Mouse (Mus musculus) G1E (cell line): ENCODE measurements around the gene Slc48a1.

ENCODE experiments used
- CTCF ChIP-seq: IDR thresholded peaks from 2 replicates; pipeline ENCODE4 v1.5.1; 2012; ENCODE audit warnings: low read depth, low read length, inconsistent platforms, mixed read lengths
- GATA1 ChIP-seq: IDR thresholded peaks from 2 replicates; pipeline ENCODE4 v1.6.1; 2012; ENCODE audit warnings: borderline replicate concordance, low read length, inconsistent platforms, mixed read lengths
- POLR2AphosphoS5 ChIP-seq: IDR thresholded peaks from 2 replicates; pipeline ENCODE4 v1.6.1; 2012; ENCODE audit warnings: low read depth, low read length, inconsistent platforms; ENCODE audit not compliant: insufficient replicate concordance
- TAL1 ChIP-seq: conservative IDR thresholded peaks from 2 replicates; pipeline ENCODE4 v1.6.1; 2012; ENCODE audit warnings: low read depth, low read length, inconsistent platforms, mixed read lengths

- no peak for TF ChIP-seq CTCF
- no peak for TF ChIP-seq TAL1
- no peak for TF ChIP-seq GATA1
- no peak for TF ChIP-seq POLR2AphosphoS5
Measured at GRCm38 (mm10) chr15:97798134-97798533, 19.8 kb downstream of the Slc48a1 start.
